Mouse (Mus musculus) neural tube, embryonic 14.5 days (tissue): ENCODE measurements around the gene Crkl. TPM values are rescaled to one million over a fixed set of nuclear protein-coding genes. Genes with fewer than 3 reads are reported as not detected.
A peak's percentile ranks its signal among the peaks of the same experiment; 100 is the strongest.

Source experiments
- ATAC-seq: fragments of 200-750 bp; cut with Nextera tagmentation; 2 replicates; pipeline ENCODE4 v1.8.0; 2017; ENCODE audit warnings: low read depth, mild to moderate bottlenecking, moderate TSS enrichment, moderate library complexity
- H3K27ac ChIP-seq: fragments of 300-500 bp; sonication (generic); 2 replicates; pipeline ENCODE4 v1.5.1; 2014; ENCODE audit warnings: low read depth, mild to moderate bottlenecking, control low read depth, low read length, moderate library complexity, mixed read lengths
- H3K27me3 ChIP-seq: fragments of 300-500 bp; sonication (generic); 2 replicates; pipeline ENCODE4 v1.6.1; 2014; ENCODE audit warnings: low read length; ENCODE audit not compliant: control insufficient read depth, insufficient read depth
- H3K36me3 ChIP-seq: fragments of 300-500 bp; sonication (generic); 2 replicates; pipeline ENCODE4 v1.6.1; 2014; ENCODE audit warnings: low read length, mixed read lengths; ENCODE audit not compliant: control insufficient read depth, insufficient read depth
- H3K4me1 ChIP-seq: fragments of 300-500 bp; sonication (generic); 2 replicates; pipeline ENCODE4 v1.6.1; 2014; ENCODE audit warnings: low read length; ENCODE audit not compliant: control insufficient read depth, insufficient read depth
- H3K4me2 ChIP-seq: fragments of 300-500 bp; sonication (generic); 2 replicates; pipeline ENCODE4 v1.6.1; 2014; ENCODE audit warnings: mild to moderate bottlenecking, low read depth, low read length, control low read depth
- H3K4me3 ChIP-seq: fragments of 300-500 bp; sonication (generic); 2 replicates; pipeline ENCODE4 v1.5.1; 2014; ENCODE audit warnings: low read depth, low read length, control low read depth, mixed read lengths
- H3K9ac ChIP-seq: fragments of 300-500 bp; sonication (generic); replicated peaks from 2 replicates; pipeline ENCODE4 v1.6.1; 2014; ENCODE audit warnings: low read depth, mild to moderate bottlenecking, control low read depth, low read length, mixed read lengths
- H3K9me3 ChIP-seq: fragments of 300-500 bp; sonication (generic); 2 replicates; pipeline ENCODE4 v1.6.1; 2016; ENCODE audit warnings: low read length; ENCODE audit not compliant: control insufficient read depth
- WGBS: fragments of 180-500 bp; shearing (Covaris S2); extraction: QIAGEN DNeasy Blood & Tissue Kit; methylation state at CpG from one replicate; pipeline ENCODE4 v1.1.7; 2014; 5-methylcytosine and 5-hydroxymethylcytosine counted together
- polyA plus RNA-seq: library from polyadenylated mRNA; unstranded; fragments of >200 nt; fragmentation: Nextera tagmentation; extraction: Ambion mirVana; gene quantifications from 2 replicates; pipeline ENCODE4 v1.2.1, GENCODE M21; 2014

The Crkl gene
- polyA plus RNA-seq, 1 experiment from 2014 or later, result 70.6 TPM

GRCm38 (mm10) chr16:17510143-17510542, 58.4 kb downstream of the Crkl start:
- 100% methylated on average over 2 of the region's 2 CpGs for WGBS
- Histone ChIP-seq H3K4me3 (no peak overlapping the region), H3K4me2 (peak overlapping the region; percentile 79; the same call in 1 of the 2 replicates), H3K36me3 (peaks cover 18% of the 10 kb centered on the region; the same call in 1 of the 2 replicates), H3K27ac (no peak overlapping the region), H3K9ac (no peak overlapping the region), H3K4me1 (peaks cover 10% of the 10 kb centered on the region), H3K27me3 (no peaks in the 10 kb centered on the region), H3K9me3 (no peaks in the 10 kb centered on the region)
- no peak for ATAC-seq

- H3K36me3 ChIP-seq, result peaks cover 18% of the 10 kb centered on the region; the same call in 1 of the 2 replicates
- WGBS, result 89% methylated on average over 2 of the region's 2 CpGs
- H3K9me3 ChIP-seq, result no peaks in the 10 kb centered on the region
- H3K4me3 ChIP-seq, result no peak overlapping the region
- no peaks in the 10 kb centered on the region for H3K27me3 ChIP-seq
- H3K9ac ChIP-seq, result no peak overlapping the region
- no peak for ATAC-seq
- peaks cover 10% of the 10 kb centered on the region for H3K4me1 ChIP-seq
- H3K27ac ChIP-seq, result no peak overlapping the region
- H3K4me2 ChIP-seq, result no peak overlapping the region
These were observed 58.9 kb downstream of the Crkl start for GRCm38 (mm10) chr16:17510686-17511085.

- ATAC-seq, result no peak
- H3K9me3 ChIP-seq, result no peaks in the 10 kb centered on the region
- H3K4me2 ChIP-seq, result no peak overlapping the region
- H3K27me3 ChIP-seq, result no peaks in the 10 kb centered on the region
- H3K4me3 ChIP-seq, result no peak overlapping the region
- 94% methylated on average over 4 of the region's 4 CpGs for WGBS
- H3K9ac ChIP-seq, result no peak overlapping the region
- peaks cover 10% of the 10 kb centered on the region for H3K4me1 ChIP-seq
- H3K36me3 ChIP-seq, result peaks cover 18% of the 10 kb centered on the region; the same call in 1 of the 2 replicates
- H3K27ac ChIP-seq, result no peak overlapping the region
These were observed 59.6 kb downstream of the Crkl start for GRCm38 (mm10) chr16:17511431-17511830.

GRCm38 (mm10) chr16:17518910-17519309, 67.1 kb downstream of the Crkl start:
- H3K9me3 ChIP-seq, result no peaks in the 10 kb centered on the region
- no peaks in the 10 kb centered on the region for H3K27me3 ChIP-seq
- H3K9ac ChIP-seq, result no peak overlapping the region
- WGBS, result 91% methylated on average over 2 of the region's 2 CpGs
- no peak overlapping the region for H3K4me2 ChIP-seq
- peaks cover 68% of the 10 kb centered on the region for H3K36me3 ChIP-seq
- H3K4me1 ChIP-seq, result no peaks in the 10 kb centered on the region
- H3K4me3 ChIP-seq, result no peak overlapping the region
- ATAC-seq, result no peak
- no peak overlapping the region for H3K27ac ChIP-seq

GRCm38 (mm10) chr16:17524156-17524555, 72.4 kb downstream of the Crkl start:
- Histone ChIP-seq H3K27ac (no peak overlapping the region), H3K9me3 (no peaks in the 10 kb centered on the region), H3K4me3 (no peak overlapping the region), H3K4me1 (no peaks in the 10 kb centered on the region; the same call in 1 of the 2 replicates), H3K9ac (no peak overlapping the region), H3K4me2 (no peak overlapping the region), H3K27me3 (no peaks in the 10 kb centered on the region), H3K36me3 (peaks cover 82% of the 10 kb centered on the region)
- no peak for ATAC-seq
- 92% methylated on average over 11 of the region's 11 CpGs for WGBS

GRCm38 (mm10) chr16:17525524-17525923, 73.7 kb downstream of the Crkl start:
- Histone ChIP-seq H3K4me3 (no peak overlapping the region), H3K27ac (no peak overlapping the region), H3K9ac (no peak overlapping the region), H3K36me3 (peaks cover 71% of the 10 kb centered on the region), H3K4me2 (no peak overlapping the region), H3K27me3 (no peaks in the 10 kb centered on the region), H3K4me1 (peaks cover 8% of the 10 kb centered on the region), H3K9me3 (no peaks in the 10 kb centered on the region)
- no peak for ATAC-seq
- WGBS, result 83% methylated on average over 3 of the region's 3 CpGs

- Histone ChIP-seq H3K4me2 (no peak overlapping the region), H3K9me3 (no peaks in the 10 kb centered on the region), H3K4me1 (peaks cover 8% of the 10 kb centered on the region), H3K27ac (no peak overlapping the region), H3K9ac (no peak overlapping the region), H3K27me3 (no peaks in the 10 kb centered on the region), H3K4me3 (no peak overlapping the region), H3K36me3 (peaks cover 64% of the 10 kb centered on the region)
- 91% methylated on average over 6 of the region's 6 CpGs for WGBS
- ATAC-seq, result no peak
These were observed 74.4 kb downstream of the Crkl start for GRCm38 (mm10) chr16:17526223-17526622.

GRCm38 (mm10) chr16:17527606-17528005, 75.8 kb downstream of the Crkl start:
- no peak for ATAC-seq
- H3K27ac ChIP-seq, result no peak overlapping the region
- no peak overlapping the region for H3K4me2 ChIP-seq
- H3K9me3 ChIP-seq, result no peaks in the 10 kb centered on the region
- H3K36me3 ChIP-seq, result peaks cover 50% of the 10 kb centered on the region
- H3K27me3 ChIP-seq, result no peaks in the 10 kb centered on the region
- no peak overlapping the region for H3K9ac ChIP-seq
- H3K4me1 ChIP-seq, result peaks cover 17% of the 10 kb centered on the region
- no peak overlapping the region for H3K4me3 ChIP-seq

- WGBS, result 90% methylated on average over 13 of the region's 13 CpGs
- peaks cover 44% of the 10 kb centered on the region for H3K36me3 ChIP-seq
- no peak for ATAC-seq
These were observed 76.5 kb downstream of the Crkl start for GRCm38 (mm10) chr16:17528276-17528675.

More at GRCm38 (mm10) chr16:17528276-17528675, 76.5 kb downstream of the Crkl start:
- no peaks in the 10 kb centered on the region for H3K27me3 ChIP-seq
- no peaks in the 10 kb centered on the region for H3K9me3 ChIP-seq
- H3K27ac ChIP-seq, result no peak overlapping the region
- H3K4me3 ChIP-seq, result no peak overlapping the region
- peaks cover 17% of the 10 kb centered on the region for H3K4me1 ChIP-seq
- no peak overlapping the region for H3K4me2 ChIP-seq
- no peak overlapping the region for H3K9ac ChIP-seq
